Mouse (Mus musculus) midbrain, embryonic 12.5 days (tissue): ENCODE measurements around the gene Scn4a. TPM values are rescaled to one million over a fixed set of nuclear protein-coding genes. Genes with fewer than 3 reads are reported as not detected.
A peak's percentile ranks its signal among the peaks of the same experiment; 100 is the strongest.
"Not testable (repeated sequence)": the region's sequence is repeated elsewhere in the genome, so short reads cannot be mapped to it uniquely, and the experiment has no call there.

ENCODE experiments used
- ATAC-seq: fragments of 200-750 bp; cut with Nextera tagmentation; 2 replicates; pipeline ENCODE4 v1.8.0; 2017; ENCODE audit warnings: low read depth, moderate TSS enrichment, moderate library complexity; ENCODE audit not compliant: low FRiP score
- H3K27ac ChIP-seq: fragments of 300-500 bp; sonication (generic); replicated peaks from 2 replicates; pipeline ENCODE4 v1.5.1; 2016; ENCODE audit warnings: mild to moderate bottlenecking
- H3K27me3 ChIP-seq: fragments of 300-500 bp; sonication (generic); 2 replicates; pipeline ENCODE4 v1.6.1; 2016; ENCODE audit warnings: mild to moderate bottlenecking
- H3K36me3 ChIP-seq: fragments of 300-500 bp; sonication (generic); 2 replicates; pipeline ENCODE4 v1.6.1; 2016
- H3K4me1 ChIP-seq: fragments of 300-500 bp; sonication (generic); 2 replicates; pipeline ENCODE4 v1.6.1; 2016
- H3K4me2 ChIP-seq: fragments of 300-500 bp; sonication (generic); replicated peaks from 2 replicates; pipeline ENCODE4 v1.6.1; 2016; ENCODE audit warnings: mild to moderate bottlenecking, moderate library complexity
- H3K4me3 ChIP-seq: fragments of 300-500 bp; sonication (generic); 2 replicates; pipeline ENCODE4 v1.5.1; 2016; ENCODE audit warnings: mild to moderate bottlenecking
- H3K9ac ChIP-seq: fragments of 300-500 bp; sonication (generic); replicated peaks from 2 replicates; pipeline ENCODE4 v1.6.1; 2016; ENCODE audit warnings: mild to moderate bottlenecking, moderate library complexity
- H3K9me3 ChIP-seq: fragments of 300-500 bp; sonication (generic); 2 replicates; pipeline ENCODE4 v1.6.1; 2016; ENCODE audit warnings: mild to moderate bottlenecking
- WGBS: fragments of 180-500 bp; shearing (Covaris S2); methylation state at CpG from one replicate; pipeline ENCODE4 v1.1.7; 2016; 5-methylcytosine and 5-hydroxymethylcytosine counted together
- polyA plus RNA-seq: library from polyadenylated mRNA; unstranded; fragments of >200 nt; fragmentation: Nextera tagmentation; extraction: Ambion mirVana; gene quantifications from 2 replicates; pipeline ENCODE4 v1.2.1, GENCODE M21; 2016

Gene Scn4a
- polyA plus RNA-seq, 1 experiment from 2014 or later: not detected

DNA sequence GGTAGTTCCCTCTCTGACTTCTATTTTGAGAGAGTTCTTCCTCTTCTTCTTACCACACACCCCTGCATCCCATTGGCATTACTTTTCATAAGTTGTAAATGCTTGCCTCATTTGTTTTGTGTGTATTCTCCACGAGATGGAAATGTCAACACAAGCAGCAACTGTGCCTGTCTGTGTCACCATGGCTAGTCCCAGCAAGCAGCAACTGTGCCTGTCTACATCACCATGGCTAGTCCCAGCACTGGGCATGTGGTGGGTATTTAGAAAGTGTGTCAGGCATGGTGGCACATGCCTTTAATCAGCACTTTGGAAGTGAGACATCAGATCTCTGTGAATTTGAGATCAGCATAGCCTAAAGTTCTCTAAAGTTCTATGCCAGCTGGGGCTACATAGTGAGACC is 1.1 kb upstream of the Scn4a start:
- no peak overlapping the region for H3K27ac ChIP-seq
- no peak for ATAC-seq
- H3K27me3 ChIP-seq: no peaks in the 10 kb centered on the region
- no peaks in the 10 kb centered on the region for H3K9me3 ChIP-seq
- H3K36me3 ChIP-seq: no peaks in the 10 kb centered on the region
- 76% methylated on average over 1 of the region's 1 CpGs for WGBS
- no peak overlapping the region for H3K9ac ChIP-seq
- no peak overlapping the region for H3K4me2 ChIP-seq
- H3K4me1 ChIP-seq: no peaks in the 10 kb centered on the region
- H3K4me3 ChIP-seq: no peak overlapping the region

DNA sequence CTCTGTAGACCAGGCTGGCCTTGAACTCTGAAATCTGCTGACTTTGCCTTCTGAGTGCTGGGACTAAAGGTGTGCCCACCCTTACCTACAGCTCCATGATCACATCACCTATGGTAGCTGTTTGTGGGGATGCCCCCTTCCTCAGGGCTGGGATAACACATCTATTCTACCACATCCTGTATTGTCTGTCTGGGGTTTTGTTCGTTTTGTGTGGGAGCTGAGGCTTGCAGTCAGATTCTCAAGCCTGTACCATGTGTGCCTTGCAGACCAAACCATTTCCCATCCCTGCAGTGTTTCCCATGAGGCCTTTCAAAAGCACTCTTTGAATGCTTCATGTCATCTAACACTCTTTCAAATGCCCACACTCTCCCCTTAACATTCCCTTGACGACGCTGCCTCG is 1.1 kb downstream of the Scn4a start:
- 85% methylated on average over 4 of the region's 4 CpGs for WGBS
- Histone ChIP-seq H3K4me2 (no peak overlapping the region), H3K9ac (no peak overlapping the region), H3K27me3 (no peaks in the 10 kb centered on the region), H3K4me3 (no peak overlapping the region), H3K36me3 (no peaks in the 10 kb centered on the region), H3K27ac (no peak overlapping the region), H3K9me3 (no peaks in the 10 kb centered on the region), H3K4me1 (no peaks in the 10 kb centered on the region)
- ATAC-seq: no peak

- ATAC-seq: no peak
- Histone ChIP-seq H3K27me3 (no peaks in the 10 kb centered on the region), H3K4me2 (no peak overlapping the region), H3K27ac (no peak overlapping the region), H3K9me3 (no peaks in the 10 kb centered on the region), H3K4me1 (no peaks in the 10 kb centered on the region), H3K9ac (no peak overlapping the region), H3K36me3 (no peaks in the 10 kb centered on the region), H3K4me3 (no peak overlapping the region)
- 69% methylated on average over 3 of the region's 3 CpGs for WGBS
Observed at GRCm38 (mm10) chr11:106351253-106351652, 1.8 kb downstream of the Scn4a start.

DNA sequence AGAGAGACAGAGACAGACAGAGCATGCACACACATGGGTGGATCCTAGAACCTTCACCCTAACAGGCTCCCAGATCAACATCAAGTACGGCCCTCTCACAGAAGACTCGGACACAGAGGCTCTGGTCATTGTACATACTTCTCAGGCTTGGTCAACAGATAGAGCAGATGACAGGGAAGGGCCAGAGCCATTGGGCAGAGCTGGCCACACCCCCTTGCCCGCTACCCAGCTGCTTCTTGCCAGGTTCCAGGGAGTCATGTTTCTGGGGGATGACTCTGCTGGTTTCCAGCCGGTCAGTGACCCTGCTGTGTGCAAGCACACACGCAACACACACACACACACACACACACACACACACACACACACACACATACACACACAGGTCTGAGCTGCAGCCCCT is 2.2 kb downstream of the Scn4a start:
- Histone ChIP-seq H3K9me3 (no peaks in the 10 kb centered on the region), H3K36me3 (no peaks in the 10 kb centered on the region), H3K4me3 (no peak overlapping the region), H3K4me2 (no peak overlapping the region), H3K9ac (no peak overlapping the region), H3K27me3 (no peaks in the 10 kb centered on the region), H3K4me1 (no peaks in the 10 kb centered on the region), H3K27ac (no peak overlapping the region)
- ATAC-seq: no peak
- WGBS: 60% methylated on average over 5 of the region's 5 CpGs

GRCm38 (mm10) chr11:106349772-106350171 is 3.3 kb downstream of the Scn4a start:
- peaks cover 5% of the 10 kb centered on the region; the same call in 1 of the 2 replicates for H3K4me1 ChIP-seq
- no peak overlapping the region for H3K4me3 ChIP-seq

DNA sequence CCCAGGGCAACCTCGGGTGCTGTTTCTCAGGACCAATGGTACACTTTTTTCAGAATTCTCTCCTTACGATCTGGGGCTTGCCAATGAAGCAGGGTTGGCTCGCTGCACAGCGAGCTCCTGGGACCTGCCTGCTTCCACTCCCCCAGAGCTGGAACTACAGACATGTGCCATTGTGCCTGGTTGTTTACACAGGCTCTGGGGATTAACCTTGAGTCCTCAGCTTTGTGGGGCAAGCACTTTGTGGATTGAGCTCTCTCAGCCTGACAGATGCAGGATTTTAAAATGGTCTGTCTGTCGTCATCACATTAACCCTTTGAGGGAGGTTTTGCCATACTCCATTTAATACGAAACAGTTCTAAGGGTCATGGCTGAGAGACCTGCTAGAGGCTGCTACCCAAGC is 8.2 kb downstream of the Scn4a start:
- H3K4me3 ChIP-seq: no peak overlapping the region
- 29% methylated on average over 6 of the region's 6 CpGs for WGBS
- H3K9ac ChIP-seq: 0 out of 2 replicates have a peak overlapping the region, but pooled peaks have one; percentile 11
- H3K4me2 ChIP-seq: 0 out of 2 replicates have a peak overlapping the region, but pooled peaks have one; percentile 2
- no peak for ATAC-seq
- H3K9me3 ChIP-seq: no peaks in the 10 kb centered on the region
- peak overlapping the region; percentile 50; the same call in 1 of the 2 replicates for H3K27ac ChIP-seq
- H3K4me1 ChIP-seq: peaks cover 13% of the 10 kb centered on the region; the same call in 1 of the 2 replicates
- no peaks in the 10 kb centered on the region for H3K36me3 ChIP-seq
- H3K27me3 ChIP-seq: peaks cover 8% of the 10 kb centered on the region

More at GRCm38 (mm10) chr11:106349772-106350171, 3.3 kb downstream of the Scn4a start:
- H3K27me3 ChIP-seq: no peaks in the 10 kb centered on the region
- H3K36me3 ChIP-seq: no peaks in the 10 kb centered on the region
- H3K27ac ChIP-seq: no peak overlapping the region
- WGBS: 89% methylated on average over 6 of the region's 6 CpGs
- H3K9me3 ChIP-seq: no peaks in the 10 kb centered on the region
- H3K9ac ChIP-seq: no peak overlapping the region
- no peak for ATAC-seq
- no peak overlapping the region for H3K4me2 ChIP-seq

- ATAC-seq: no peak
- no peak overlapping the region for H3K4me3 ChIP-seq
- peaks cover 18% of the 10 kb centered on the region for H3K4me1 ChIP-seq
- peaks cover 8% of the 10 kb centered on the region for H3K27me3 ChIP-seq
- no peaks in the 10 kb centered on the region; the same call in 1 of the 2 replicates for H3K9me3 ChIP-seq
- whole genome bisulfite sequencing: 86% methylated on average over 9 of the region's 9 CpGs
- no peak overlapping the region for H3K4me2 ChIP-seq
- no peaks in the 10 kb centered on the region for H3K36me3 ChIP-seq
- H3K27ac ChIP-seq: no peak overlapping the region
- no peak overlapping the region for H3K9ac ChIP-seq
Observed at GRCm38 (mm10) chr11:106340990-106341520, 12.0 kb downstream of the Scn4a start.

DNA sequence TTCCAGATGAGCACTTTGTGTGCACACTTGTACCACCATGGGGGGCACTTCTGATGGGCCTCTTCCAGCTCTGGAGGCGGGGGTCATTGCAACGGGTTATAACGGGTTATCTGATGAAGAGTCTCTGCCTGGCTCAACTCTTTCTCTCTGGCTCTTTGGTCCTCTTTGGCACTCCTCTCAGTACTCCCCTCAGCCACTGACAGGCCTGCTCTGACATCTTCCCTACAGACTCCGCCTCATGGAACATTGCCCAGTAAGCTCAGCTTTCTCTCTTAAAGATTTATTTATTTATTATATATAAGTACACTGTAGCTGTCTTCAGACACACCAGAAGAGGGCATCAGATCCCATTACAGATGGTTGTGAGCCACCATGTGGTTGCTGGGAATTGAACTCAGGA is 13.8 kb downstream of the Scn4a start:
- not testable (repeated sequence) for H3K4me1 ChIP-seq, H3K9ac ChIP-seq, ATAC-seq, H3K4me2 ChIP-seq, H3K27me3 ChIP-seq, H3K36me3 ChIP-seq, H3K4me3 ChIP-seq, H3K9me3 ChIP-seq, H3K27ac ChIP-seq
- whole genome bisulfite sequencing: 98% methylated on average over 4 of the region's 4 CpGs

DNA sequence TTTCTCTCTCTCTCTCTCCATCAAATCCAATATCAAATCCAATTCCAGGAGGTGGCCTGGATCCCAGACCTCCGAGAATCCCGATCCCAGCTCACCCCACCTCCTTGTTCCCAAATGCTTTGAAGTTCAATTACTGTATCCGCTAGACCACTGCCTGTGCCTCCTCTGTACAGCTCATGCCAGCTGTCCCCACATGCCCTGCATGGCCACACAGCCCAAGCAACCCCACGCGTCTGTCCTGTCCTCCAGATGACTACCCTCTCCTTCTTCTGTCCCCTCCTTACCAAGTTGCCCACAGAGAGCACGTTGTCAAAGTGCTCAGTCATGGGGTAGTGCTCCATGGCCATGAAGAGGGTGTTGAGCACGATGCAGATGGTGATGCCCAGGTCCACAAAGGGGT is 14.2 kb downstream of the Scn4a start:
- Histone ChIP-seq H3K4me3 (no peak overlapping the region), H3K9me3 (no peaks in the 10 kb centered on the region; the same call in 1 of the 2 replicates), H3K4me2 (no peak overlapping the region), H3K4me1 (peaks cover 8% of the 10 kb centered on the region), H3K27me3 (peaks cover 4% of the 10 kb centered on the region), H3K36me3 (no peaks in the 10 kb centered on the region), H3K27ac (no peak overlapping the region), H3K9ac (no peak overlapping the region)
- ATAC-seq: no peak
- WGBS: 82% methylated on average over 7 of the region's 7 CpGs

DNA sequence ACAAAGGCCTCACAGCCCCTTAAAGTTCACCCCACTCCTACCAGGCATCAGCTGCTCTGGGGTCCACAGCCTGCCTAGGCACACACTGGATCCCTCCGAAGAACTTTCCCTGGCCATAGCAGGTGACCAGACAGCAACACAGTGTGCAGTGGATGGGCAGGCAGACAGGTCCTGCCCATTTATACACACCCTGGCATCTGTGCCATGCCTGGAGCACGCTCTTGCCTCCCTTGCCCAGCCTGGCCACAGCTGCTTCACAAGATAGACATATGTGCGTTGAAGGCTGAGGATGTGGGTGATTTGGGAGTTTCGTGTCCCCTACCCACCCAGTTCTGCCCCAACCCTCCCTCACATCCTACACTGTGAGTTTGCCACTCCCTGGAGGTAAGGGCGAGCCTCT is 15.1 kb downstream of the Scn4a start:
- ATAC-seq: no peak
- Histone ChIP-seq H3K9me3 (no peaks in the 10 kb centered on the region; the same call in 1 of the 2 replicates), H3K4me2 (no peak overlapping the region), H3K4me1 (peaks cover 8% of the 10 kb centered on the region), H3K27me3 (no peaks in the 10 kb centered on the region), H3K36me3 (no peaks in the 10 kb centered on the region), H3K9ac (no peak overlapping the region), H3K27ac (no peak overlapping the region), H3K4me3 (no peak overlapping the region)
- WGBS: 63% methylated on average over 5 of the region's 5 CpGs

DNA sequence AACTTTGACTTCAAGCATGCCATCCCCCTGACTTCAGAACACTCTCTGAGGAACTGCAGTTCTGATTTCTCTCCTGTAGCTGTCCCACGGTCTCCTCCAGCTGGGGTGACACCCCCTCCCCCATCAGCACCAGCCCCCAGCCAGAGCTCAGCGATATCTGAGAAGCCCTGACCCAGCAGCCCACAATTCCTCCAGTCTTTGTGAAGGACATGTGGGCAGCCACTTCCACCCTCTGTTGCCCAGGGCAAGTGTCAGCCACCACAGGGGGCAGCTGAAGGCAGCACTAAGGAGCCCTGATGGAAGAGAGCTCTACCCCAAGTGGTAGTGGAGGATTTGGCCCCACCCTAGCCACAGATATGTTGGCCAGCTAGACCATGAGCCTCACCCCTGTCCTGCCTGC is 19.0 kb downstream of the Scn4a start:
- no peaks in the 10 kb centered on the region; the same call in 1 of the 2 replicates for H3K9me3 ChIP-seq
- H3K27me3 ChIP-seq: no peaks in the 10 kb centered on the region
- no peak overlapping the region for H3K4me3 ChIP-seq
- H3K27ac ChIP-seq: no peak overlapping the region
- 12% methylated on average over 2 of the region's 2 CpGs for WGBS
- no peak overlapping the region for H3K9ac ChIP-seq
- ATAC-seq: no peak
- no peak overlapping the region for H3K4me2 ChIP-seq
- peaks cover 5% of the 10 kb centered on the region; the same call in 1 of the 2 replicates for H3K4me1 ChIP-seq
- H3K36me3 ChIP-seq: no peaks in the 10 kb centered on the region

DNA sequence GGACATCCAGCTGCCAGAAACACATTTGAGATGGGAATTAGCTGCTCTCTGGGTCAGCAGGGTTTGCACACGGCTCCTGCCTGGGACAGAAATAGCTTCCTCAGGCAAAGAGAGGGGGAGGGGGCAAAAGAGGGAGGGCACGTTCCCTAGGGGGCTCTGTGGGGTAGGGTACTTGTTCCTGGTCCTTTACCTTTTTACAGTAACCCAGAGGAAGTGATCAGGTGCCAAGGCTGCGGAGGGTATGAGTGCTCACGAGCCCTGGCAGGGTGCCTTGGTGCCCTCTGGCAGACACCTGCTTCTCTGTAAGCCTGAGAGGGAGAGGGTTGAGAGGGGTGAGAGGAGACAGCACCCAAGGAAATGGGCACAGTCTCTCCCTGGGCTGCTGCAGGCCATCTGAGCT is 20.6 kb downstream of the Scn4a start:
- 77% methylated on average over 4 of the region's 4 CpGs for WGBS
- Histone ChIP-seq H3K27ac (no peak overlapping the region), H3K9ac (no peak overlapping the region), H3K4me2 (no peak overlapping the region), H3K9me3 (no peaks in the 10 kb centered on the region; the same call in 1 of the 2 replicates), H3K4me1 (no peaks in the 10 kb centered on the region), H3K27me3 (no peaks in the 10 kb centered on the region), H3K36me3 (no peaks in the 10 kb centered on the region), H3K4me3 (no peak overlapping the region)
- no peak for ATAC-seq

- WGBS: 72% methylated on average over 7 of the region's 7 CpGs
- Histone ChIP-seq H3K4me3 (no peak overlapping the region), H3K9me3 (no peaks in the 10 kb centered on the region)
Observed at GRCm38 (mm10) chr11:106329682-106330081, 23.4 kb downstream of the Scn4a start.

More at GRCm38 (mm10) chr11:106329682-106330081, 23.4 kb downstream of the Scn4a start:
- Histone ChIP-seq H3K36me3 (no peaks in the 10 kb centered on the region), H3K27me3 (no peaks in the 10 kb centered on the region), H3K4me2 (no peak overlapping the region), H3K9ac (no peak overlapping the region), H3K4me1 (0 out of 2 replicates have a peak, but pooled peaks cover 1% of the 10 kb centered on the region), H3K27ac (no peak overlapping the region)
- no peak for ATAC-seq
